Mouse (Mus musculus) CD4-positive helper T cell, adult 2 months (primary cell): Measurements from ENCODE around the gene Fgfr2.

Experiments used
- DNase-seq: peaks from one replicate; pipeline ENCODE4 v3.0.0-alpha.2; 2012; ENCODE audit warnings: low read depth, missing footprints, low spot score

The Fgfr2 gene

DNA sequence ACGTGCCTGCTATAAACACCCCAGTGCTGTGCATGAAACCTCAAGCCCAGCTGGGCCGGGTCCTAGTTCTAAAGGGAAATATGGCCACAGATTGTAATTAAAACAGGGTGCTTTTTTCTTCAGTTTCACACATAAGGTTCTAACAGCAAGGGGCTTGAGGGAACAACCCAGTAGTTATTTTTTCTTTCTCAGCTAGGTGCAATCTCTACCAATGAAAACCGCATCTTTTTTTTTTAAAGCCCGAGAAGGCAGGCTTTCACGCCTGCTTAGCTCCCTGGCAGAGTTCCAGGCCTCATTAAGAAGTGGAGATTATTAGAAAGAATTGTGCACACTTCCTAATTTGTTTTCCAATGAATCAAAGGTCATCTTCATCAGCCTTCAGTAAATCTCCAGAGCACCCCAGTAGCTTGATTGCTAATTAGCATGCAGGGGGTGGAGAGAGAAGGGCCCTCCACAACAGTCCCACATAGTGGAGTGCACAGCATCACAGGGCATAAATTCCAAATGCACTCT is 939.2 kb downstream of the Fgfr2 start:
- no peak for DNase-seq

DNA sequence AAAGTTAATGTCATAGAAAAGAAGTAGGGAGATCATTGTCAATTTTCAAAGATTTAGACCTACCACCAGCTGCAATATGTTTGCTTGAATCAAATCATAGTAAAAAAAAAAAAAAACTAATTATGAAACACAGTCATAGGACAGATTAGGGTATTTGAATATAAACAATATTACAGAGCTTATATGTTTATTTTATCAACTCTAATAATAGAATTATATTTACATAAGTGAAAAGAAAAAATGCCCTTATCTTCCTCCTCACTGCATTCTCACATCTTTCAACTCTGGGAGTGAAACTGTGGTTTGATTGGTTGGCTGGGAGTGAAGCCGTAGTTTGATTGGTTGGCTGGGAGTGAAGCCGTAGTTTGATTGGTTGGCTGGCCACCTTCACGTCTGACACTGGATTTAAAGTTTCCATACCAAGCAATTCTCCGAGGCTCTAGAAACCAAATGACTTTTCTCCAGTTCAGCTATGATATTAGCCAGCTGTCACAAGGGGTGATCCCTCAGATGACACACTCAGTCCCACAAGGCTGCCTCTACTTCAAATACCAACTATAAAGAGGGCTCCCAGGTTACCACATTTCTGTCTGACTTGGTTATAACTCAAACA is 941.5 kb downstream of the Fgfr2 start:
- no peak for DNase-seq

GRCm38 (mm10) chr7:132181042-132181441 is 942.1 kb downstream of the Fgfr2 start:
- DNase-seq = no peak

GRCm38 (mm10) chr7:132179049-132179448 is 944.1 kb downstream of the Fgfr2 start:
- DNase-seq = no peak

DNA sequence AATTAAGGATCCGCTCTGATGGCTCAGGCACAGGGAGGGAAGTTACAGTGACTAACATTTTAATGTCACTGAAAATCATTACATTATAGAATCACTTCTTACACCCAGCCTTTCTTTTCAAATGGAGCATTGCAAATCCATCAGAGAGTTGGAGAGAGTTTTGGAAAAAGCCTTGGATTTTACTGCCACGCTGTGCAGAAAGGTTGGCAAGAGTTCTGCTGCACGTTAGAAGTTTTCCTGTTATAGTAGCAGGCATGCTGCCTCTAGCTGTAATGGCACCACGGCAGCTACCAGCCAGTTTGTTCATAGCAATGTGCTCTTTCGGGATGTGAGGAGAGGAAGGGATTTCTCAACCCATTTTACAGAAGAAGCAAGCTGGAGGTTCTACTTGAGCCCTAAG is 948.4 kb downstream of the Fgfr2 start:
- no peak for DNase-seq

- DNase-seq = no peak
Measured at GRCm38 (mm10) chr7:132174296-132174695, 948.9 kb downstream of the Fgfr2 start.

GRCm38 (mm10) chr7:132172220-132172619 is 950.9 kb downstream of the Fgfr2 start:
- no peak for DNase-seq

DNA sequence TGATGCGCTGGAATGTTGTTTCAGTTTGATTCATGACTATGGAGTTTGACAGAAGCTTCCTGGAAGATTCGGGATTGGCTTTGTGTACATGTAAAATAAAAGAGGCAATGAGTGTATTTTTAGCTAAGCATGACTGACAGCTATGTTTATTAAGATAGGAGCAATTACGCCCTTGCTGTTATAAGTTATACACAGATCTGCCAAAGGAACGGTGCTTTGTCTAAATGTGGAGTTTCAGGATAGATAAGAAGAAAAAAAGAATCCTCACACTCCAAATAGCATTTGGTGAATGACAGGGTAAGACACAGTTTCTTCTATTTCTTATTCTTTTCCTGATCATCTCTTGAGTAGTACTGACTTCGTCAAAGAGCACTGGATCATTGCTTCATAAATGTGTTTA is 951.4 kb downstream of the Fgfr2 start:
- DNase-seq = no peak

- no peak for DNase-seq
Measured at GRCm38 (mm10) chr7:132169419-132170169, 953.6 kb downstream of the Fgfr2 start.

- DNase-seq = no peak
Measured at GRCm38 (mm10) chr7:132167239-132167638, 955.9 kb downstream of the Fgfr2 start.

- DNase-seq = no peak
Measured at GRCm38 (mm10) chr7:132162254-132162653, 960.9 kb downstream of the Fgfr2 start.

DNA sequence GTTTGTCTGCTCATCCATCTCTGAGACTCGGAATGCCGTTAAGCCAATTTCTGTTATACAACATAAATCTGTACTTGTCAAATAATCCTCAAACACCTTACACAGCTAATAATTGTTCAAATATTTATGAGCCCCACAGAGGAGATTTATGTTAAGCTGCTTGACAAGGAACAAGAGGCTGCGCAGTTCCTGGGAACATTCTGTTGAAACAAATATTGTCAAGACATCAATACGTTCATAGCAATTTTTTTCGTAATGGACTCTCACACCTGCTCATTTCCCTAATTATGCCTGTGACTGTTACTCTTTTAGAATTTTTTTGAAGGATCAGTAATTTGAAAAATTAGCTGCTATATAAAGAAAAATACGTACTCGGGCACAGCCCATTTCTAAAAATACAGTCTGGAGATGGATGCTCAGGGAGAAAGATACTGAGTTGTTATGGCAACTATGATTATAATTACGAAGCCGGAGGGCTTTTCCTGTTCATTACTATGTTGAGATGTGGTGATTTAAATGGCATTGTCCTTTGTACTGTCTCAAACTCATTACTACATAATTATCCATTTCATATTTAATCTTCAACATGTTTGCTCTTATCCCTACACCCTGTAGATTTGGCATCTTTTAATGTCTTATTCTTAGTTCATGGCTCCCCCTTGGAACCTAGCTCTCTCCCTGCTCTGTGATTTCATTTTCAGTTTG is 964.7 kb downstream of the Fgfr2 start:
- DNase-seq = no peak

GRCm38 (mm10) chr7:132154368-132154961 is 968.7 kb downstream of the Fgfr2 start, which contains the start of gene Cpxm2:
Gene Cpxm2, minus strand, starts transcription at chr7:132154739.
- no peak for DNase-seq

- no peak for DNase-seq
Measured at GRCm38 (mm10) chr7:132153725-132154147, 969.4 kb downstream of the Fgfr2 start.

- no peak for DNase-seq
Measured at GRCm38 (mm10) chr7:132145227-132145800, 977.8 kb downstream of the Fgfr2 start.

DNA sequence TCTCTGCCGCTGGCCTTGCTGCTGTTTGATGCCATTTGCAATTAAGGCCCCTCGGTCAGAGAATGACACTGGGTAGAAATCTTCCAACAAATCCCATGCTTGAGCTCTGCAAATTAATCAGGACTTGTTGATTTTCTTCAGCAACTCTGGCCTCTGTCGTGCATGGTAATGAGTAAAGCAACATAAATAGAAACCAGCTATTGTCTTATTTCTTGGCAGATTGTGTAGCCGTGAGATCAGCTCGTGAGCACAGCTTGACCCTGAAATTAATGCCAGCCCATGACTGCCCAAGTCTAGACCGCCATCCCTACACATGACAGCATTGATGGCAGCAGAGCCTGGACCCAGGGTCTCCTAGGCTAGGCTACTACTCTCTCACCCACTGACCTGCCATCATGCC is 994.5 kb downstream of the Fgfr2 start:
- no peak for DNase-seq

- DNase-seq = no peak
Measured at GRCm38 (mm10) chr7:132124948-132125347, 998.2 kb downstream of the Fgfr2 start.

- no peak for DNase-seq
Measured at GRCm38 (mm10) chr7:132123211-132123610, 999.9 kb downstream of the Fgfr2 start.

DNA sequence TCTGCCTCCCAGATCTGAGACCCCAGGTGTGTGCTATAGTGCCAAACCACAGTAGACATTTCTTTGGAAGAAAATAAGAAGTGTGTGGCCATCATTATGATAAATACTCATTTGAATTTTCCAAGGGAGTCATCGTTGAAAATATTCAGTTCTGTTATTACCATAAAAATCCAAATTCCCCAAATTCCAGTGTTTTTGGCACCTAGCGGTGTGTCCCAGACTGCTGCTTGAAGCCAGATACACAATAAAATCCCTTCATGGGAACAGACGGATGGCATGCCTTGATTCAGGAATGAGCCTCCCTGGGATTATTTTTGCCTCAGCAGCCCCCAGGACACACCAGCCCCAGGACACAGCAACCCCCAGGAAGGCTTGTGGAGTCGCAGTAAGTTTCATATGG is 1003.3 kb downstream of the Fgfr2 start:
- DNase-seq = no peak

DNA sequence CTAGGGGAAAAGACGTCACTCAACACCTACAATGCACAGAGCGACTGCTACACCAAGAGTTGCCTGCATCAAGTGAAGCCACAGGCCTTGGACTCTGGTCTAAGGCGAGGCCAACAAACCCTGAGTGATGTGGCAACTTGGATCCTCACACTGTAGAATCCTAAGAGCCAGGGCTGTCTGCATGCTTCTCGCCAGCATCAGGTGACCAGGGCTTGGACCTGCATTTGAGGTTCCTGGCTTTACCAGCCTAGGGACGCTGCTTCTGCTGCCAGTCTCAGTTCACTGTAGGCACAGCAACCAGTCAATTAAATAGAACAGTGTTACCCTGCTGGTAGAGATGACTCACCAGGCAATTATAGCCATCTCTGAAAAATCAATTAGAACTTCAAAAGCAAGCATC is 1011.4 kb downstream of the Fgfr2 start:
- DNase-seq = no peak

GRCm38 (mm10) chr7:132110308-132110707 is 1012.8 kb downstream of the Fgfr2 start:
- DNase-seq = no peak

GRCm38 (mm10) chr7:132106891-132107290 is 1016.3 kb downstream of the Fgfr2 start:
- DNase-seq = no peak
